Mouse (Mus musculus) E14TG2a.4 (cell line): Measurements from ENCODE around the gene Rhod.

Source experiments
- CTCF ChIP-seq: conservative IDR thresholded peaks from 2 replicates; pipeline ENCODE4 v1.5.1; 2014; ENCODE audit warnings: low read length
- NANOG ChIP-seq: IDR thresholded peaks from 2 replicates; pipeline ENCODE4 v1.6.1; 2014; ENCODE audit warnings: borderline replicate concordance, low read length, mixed read lengths
- POU5F1 ChIP-seq: IDR thresholded peaks from 2 replicates; pipeline ENCODE4 v1.6.1; 2014; ENCODE audit warnings: low read length, borderline replicate concordance

GRCm38 (mm10) chr19:4442408-4442807 lies 3.2 kb upstream of the Rhod start:
- TF ChIP-seq CTCF (peak; percentile 86), POU5F1 (no peak), NANOG (no peak)
